Mouse (Mus musculus) midbrain, postnatal 0 days (tissue): Measurements from ENCODE around the gene Cfap61. TPM values are rescaled to one million over a fixed set of nuclear protein-coding genes. Genes with fewer than 3 reads are reported as not detected.

Experiments
- ATAC-seq: fragments of 200-750 bp; cut with Nextera tagmentation; 2 replicates; pipeline ENCODE4 v1.8.0; 2017; ENCODE audit warnings: moderate number of reproducible peaks, mild to moderate bottlenecking, moderate TSS enrichment, moderate library complexity; ENCODE audit not compliant: low FRiP score
- DNase-seq: peaks from one replicate; pipeline ENCODE4 v3.0.0-alpha.2; 2015; ENCODE audit warnings: low spot score
- H3K27ac ChIP-seq: fragments of 300-500 bp; sonication (generic); 2 replicates; pipeline ENCODE4 v1.5.1; 2014; ENCODE audit warnings: low read depth, mild to moderate bottlenecking, low read length, mixed read lengths
- H3K27me3 ChIP-seq: fragments of 300-500 bp; sonication (generic); 2 replicates; pipeline ENCODE4 v1.6.1; 2014; ENCODE audit warnings: low read length, control low read depth, mixed read lengths; ENCODE audit not compliant: insufficient read depth
- H3K36me3 ChIP-seq: fragments of 300-500 bp; sonication (generic); 2 replicates; pipeline ENCODE4 v1.6.1; 2014; ENCODE audit warnings: low read length, control low read depth, mixed read lengths; ENCODE audit not compliant: insufficient read depth
- H3K4me1 ChIP-seq: fragments of 300-500 bp; sonication (generic); 2 replicates; pipeline ENCODE4 v1.6.1; 2014; ENCODE audit warnings: mild to moderate bottlenecking, control low read depth, antibody characterized with exemption, low read length, mixed read lengths; ENCODE audit not compliant: insufficient read depth
- H3K4me2 ChIP-seq: fragments of 300-500 bp; sonication (generic); 2 replicates; pipeline ENCODE4 v1.6.1; 2014; ENCODE audit warnings: low read depth, mild to moderate bottlenecking, low read length, mixed read lengths; ENCODE audit not compliant: poor library complexity, severe bottlenecking
- H3K4me3 ChIP-seq: fragments of 300-500 bp; sonication (generic); 2 replicates; pipeline ENCODE4 v1.5.1; 2014; ENCODE audit warnings: low read depth, mild to moderate bottlenecking, low read length, moderate library complexity
- H3K9ac ChIP-seq: fragments of 300-500 bp; sonication (generic); replicated peaks from 2 replicates; pipeline ENCODE4 v1.6.1; 2014; ENCODE audit warnings: mild to moderate bottlenecking, low read length, moderate library complexity, mixed read lengths; ENCODE audit not compliant: poor library complexity, severe bottlenecking
- H3K9me3 ChIP-seq: fragments of 300-500 bp; sonication (generic); 2 replicates; pipeline ENCODE4 v1.6.1; 2016; ENCODE audit warnings: low read length, control low read depth
- CTCF ChIP-seq: IDR thresholded peaks from 2 replicates; pipeline ENCODE4 v1.5.1; 2016; ENCODE audit warnings: antibody characterized with exemption, mild to moderate bottlenecking
- WGBS: fragments of 180-500 bp; shearing (Covaris S2); extraction: QIAGEN DNeasy Blood & Tissue Kit; methylation state at CpG from one replicate; pipeline ENCODE4 v1.1.7; 2014; 5-methylcytosine and 5-hydroxymethylcytosine counted together
- polyA plus RNA-seq: library from polyadenylated mRNA; unstranded; fragments of >200 nt; fragmentation: Nextera tagmentation; extraction: Ambion mirVana; gene quantifications from 2 replicates; pipeline ENCODE4 v1.2.1, GENCODE M21; 2015
- total RNA-seq: library from RNA; depleted of rRNA; stranded (reverse); fragments of >200 nt; gene quantifications from 2 replicates; pipeline ENCODE4 v1.2.3, GENCODE M21; 2014

Cfap61 gene
- total and polyA plus RNA-seq, 2 experiments from 2014 or later: 2.5 to 3.7 TPM

DNA sequence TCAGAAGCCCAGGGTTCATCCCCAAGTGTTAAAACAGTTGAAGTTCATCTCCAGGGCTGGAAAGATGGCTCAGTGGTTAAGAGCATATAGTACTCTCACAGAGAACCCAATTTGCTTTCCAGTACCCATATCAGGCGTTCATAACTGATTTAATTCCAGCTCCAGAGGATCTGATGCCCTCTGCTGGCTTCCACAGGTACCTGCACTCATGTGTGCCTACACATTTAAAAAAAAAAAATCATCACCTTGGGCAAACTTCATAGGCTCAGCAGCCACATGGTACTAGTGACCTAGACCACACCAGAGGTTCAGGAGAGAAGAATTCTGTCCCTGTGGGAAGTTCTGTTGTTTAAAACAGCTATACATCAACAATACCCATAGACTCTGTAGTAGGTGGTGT lies 244.1 kb downstream of the Cfap61 start:
- H3K9ac ChIP-seq: no peak overlapping the region
- 79% methylated on average over 1 of the region's 1 CpGs for WGBS
- H3K4me2 ChIP-seq: no peak overlapping the region
- no peaks in the 10 kb centered on the region; the same call in 1 of the 2 replicates for H3K4me1 ChIP-seq
- TF ChIP-seq CTCF: no peak
- H3K9me3 ChIP-seq: no peaks in the 10 kb centered on the region
- H3K27me3 ChIP-seq: no peaks in the 10 kb centered on the region
- ATAC-seq (no peak), DNase-seq (no peak)
- no peak overlapping the region for H3K4me3 ChIP-seq
- H3K27ac ChIP-seq: no peak overlapping the region
- H3K36me3 ChIP-seq: no peaks in the 10 kb centered on the region

- TF ChIP-seq CTCF: no peak
- Histone ChIP-seq H3K27ac (no peak overlapping the region; the same call in 1 of the 2 replicates), H3K4me2 (no peak overlapping the region), H3K4me3 (no peak overlapping the region), H3K9ac (no peak overlapping the region), H3K4me1 (peaks cover 6% of the 10 kb centered on the region), H3K9me3 (no peaks in the 10 kb centered on the region), H3K27me3 (no peaks in the 10 kb centered on the region), H3K36me3 (no peaks in the 10 kb centered on the region)
- DNase-seq (peak; percentile 58), ATAC-seq (peak; percentile 48; the same call in 1 of the 2 replicates)
- 50% methylated on average over 24 of the region's 24 CpGs for WGBS
These were observed 249.5 kb downstream of the Cfap61 start for GRCm38 (mm10) chr2:146183830-146184793.

DNA sequence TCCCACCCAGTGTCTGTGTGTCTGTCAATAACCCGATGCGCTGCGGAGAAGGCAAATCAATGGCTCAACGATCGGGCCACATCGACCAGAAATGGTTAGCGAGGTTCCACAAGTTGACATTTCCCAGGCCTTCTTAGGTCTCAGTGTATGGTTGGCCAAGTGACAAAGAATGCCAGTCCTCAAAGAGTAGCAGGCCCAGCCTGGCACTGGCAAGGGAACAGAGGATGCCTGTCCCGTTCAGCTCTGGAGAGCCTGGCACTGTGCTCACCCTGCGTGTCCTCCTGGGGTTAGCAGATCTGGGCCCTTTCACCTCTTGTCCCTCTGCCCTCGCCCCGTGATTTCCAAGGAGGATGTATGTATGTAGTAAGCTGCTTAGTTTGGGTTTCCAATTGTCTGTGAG lies 261.5 kb downstream of the Cfap61 start:
- H3K9me3 ChIP-seq: no peaks in the 10 kb centered on the region
- no peak overlapping the region for H3K4me2 ChIP-seq
- H3K27me3 ChIP-seq: no peaks in the 10 kb centered on the region
- no peak for ATAC-seq
- 84% methylated on average over 11 of the region's 11 CpGs for WGBS
- no peak for DNase-seq
- no peak for TF ChIP-seq CTCF
- no peaks in the 10 kb centered on the region for H3K4me1 ChIP-seq
- H3K9ac ChIP-seq: no peak overlapping the region
- no peak overlapping the region for H3K27ac ChIP-seq
- H3K36me3 ChIP-seq: no peaks in the 10 kb centered on the region
- H3K4me3 ChIP-seq: no peak overlapping the region

GRCm38 (mm10) chr2:146197947-146198346 lies 263.4 kb downstream of the Cfap61 start:
- Histone ChIP-seq H3K4me1 (no peaks in the 10 kb centered on the region), H3K4me2 (no peak overlapping the region), H3K4me3 (no peak overlapping the region), H3K9me3 (no peaks in the 10 kb centered on the region), H3K27ac (no peak overlapping the region), H3K36me3 (no peaks in the 10 kb centered on the region), H3K27me3 (no peaks in the 10 kb centered on the region), H3K9ac (no peak overlapping the region)
- DNase-seq (no peak), ATAC-seq (no peak)
- no peak for TF ChIP-seq CTCF
- 89% methylated on average over 7 of the region's 7 CpGs for WGBS

DNA sequence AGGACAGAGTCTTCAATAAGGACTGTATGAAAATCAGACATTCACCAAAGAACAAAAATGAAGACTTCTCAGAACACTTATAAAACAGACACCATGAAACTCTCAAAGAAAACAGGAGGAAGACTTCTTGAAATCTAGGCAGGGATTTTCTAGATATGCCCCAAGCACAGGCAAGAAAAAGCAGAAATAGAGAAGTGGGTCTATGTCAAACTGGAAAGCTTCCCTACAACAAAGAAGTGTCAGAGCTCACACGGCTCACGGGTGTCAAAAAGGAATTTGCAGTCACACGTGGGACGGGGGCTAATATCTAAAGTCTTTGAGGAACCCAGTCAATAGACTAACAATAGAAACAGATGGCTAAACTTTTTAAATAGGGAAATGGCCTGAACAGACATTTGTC lies 276.4 kb downstream of the Cfap61 start:
- Histone ChIP-seq H3K27ac (no peak overlapping the region), H3K4me3 (no peak overlapping the region), H3K9ac (no peak overlapping the region), H3K4me1 (no peaks in the 10 kb centered on the region), H3K36me3 (no peaks in the 10 kb centered on the region), H3K4me2 (no peak overlapping the region), H3K9me3 (no peaks in the 10 kb centered on the region), H3K27me3 (no peaks in the 10 kb centered on the region)
- WGBS: 32% methylated on average over 4 of the region's 4 CpGs
- TF ChIP-seq CTCF: no peak
- no peak for ATAC-seq
- no peak for DNase-seq

DNA sequence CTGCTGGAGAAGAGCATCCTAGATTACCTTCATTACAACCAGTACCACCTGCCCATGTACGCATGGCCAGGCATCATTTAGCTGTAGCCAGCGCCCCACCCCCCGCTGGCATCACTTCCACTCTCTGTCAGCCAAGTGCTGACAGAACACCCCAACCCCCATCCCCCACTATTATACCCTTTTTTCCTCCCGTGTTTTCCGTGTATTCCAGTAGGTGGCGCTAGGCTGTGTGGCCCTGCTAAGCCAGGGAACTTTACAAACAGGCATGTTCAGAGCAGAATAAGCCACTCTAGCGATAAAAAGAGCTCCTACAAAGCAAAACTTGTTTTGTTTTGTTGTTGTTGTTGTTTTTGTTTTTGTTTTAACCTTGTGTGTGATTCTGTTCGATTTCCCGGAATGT lies 280.1 kb downstream of the Cfap61 start:
- 3% methylated on average over 9 of the region's 9 CpGs for WGBS
- peak; percentile 92 for TF ChIP-seq CTCF
- no peaks in the 10 kb centered on the region for H3K36me3 ChIP-seq

More for the DNA sequence above, 280.1 kb downstream of the Cfap61 start:
- ATAC-seq: peak; percentile 44; the same call in 1 of the 2 replicates
- Histone ChIP-seq H3K9me3 (no peaks in the 10 kb centered on the region), H3K4me1 (peaks cover 6% of the 10 kb centered on the region; the same call in 1 of the 2 replicates), H3K4me2 (no peak overlapping the region), H3K4me3 (no peak overlapping the region), H3K9ac (no peak overlapping the region), H3K27ac (no peak overlapping the region), H3K27me3 (0 out of 2 replicates have a peak, but pooled peaks cover 4% of the 10 kb centered on the region)
- peak; percentile 82 for DNase-seq
